Mouse (Mus musculus) embryonic fibroblast, embryonic 13.5 days (primary cell): ENCODE measurements around the gene Tomm6.

Experiments used
- CTCF ChIP-seq: IDR thresholded peaks from 2 replicates; pipeline ENCODE4 v1.5.1; 2011; ENCODE audit warnings: mild to moderate bottlenecking, control low read depth, low read length, moderate library complexity, borderline replicate concordance; ENCODE audit not compliant: insufficient read depth
- POLR2A ChIP-seq: IDR thresholded peaks from 2 replicates; pipeline ENCODE4 v1.6.1; 2011; ENCODE audit warnings: low read depth, mild to moderate bottlenecking, control low read depth, low read length, moderate library complexity

DNA sequence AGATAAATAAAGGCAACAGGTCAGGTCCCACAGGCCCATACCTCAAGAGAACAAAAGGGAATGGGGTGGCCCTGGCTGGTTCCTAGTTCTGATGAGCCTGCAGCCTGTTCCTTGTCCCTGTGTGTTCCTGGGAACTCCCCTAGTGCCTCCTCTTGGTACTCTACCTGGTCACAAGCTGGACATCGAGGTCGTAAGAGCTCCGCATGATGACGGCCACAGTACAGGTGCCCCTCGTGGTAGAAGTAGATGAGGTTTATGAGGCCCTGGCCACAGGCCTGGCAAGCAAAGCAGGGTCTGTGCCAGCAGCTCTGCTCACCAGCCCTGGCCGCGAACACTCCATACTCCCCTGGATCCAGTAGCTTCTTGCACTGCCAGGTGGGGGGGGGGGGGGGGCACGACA, 1.7 kb upstream of the Tomm6 start:
- TF ChIP-seq CTCF (no peak), POLR2A (no peak)
